Mouse (Mus musculus): ENCODE measurements around the gene Pof1b.

Gene Pof1b

GRCm38 (mm10) chrX:112698508-112698907 is at the start of gene Pof1b:
Gene Pof1b, minus strand, starts transcription at chrX:112698651.
- DNase-seq (ENCODE audit: low spot score in 2 of 2): no peak

- no peak for DNase-seq (ENCODE audit: low spot score in 2 of 2)
Observed at GRCm38 (mm10) chrX:112716587-112716986, 18.1 kb upstream of the Pof1b start.

- no peak for DNase-seq (ENCODE audit: low spot score in 2 of 2)
Observed at GRCm38 (mm10) chrX:112694392-112694791, 4.1 kb downstream of the Pof1b start.

- DNase-seq (ENCODE audit: low spot score in 2 of 2): no peak
Observed at GRCm38 (mm10) chrX:112680605-112681004, 17.8 kb downstream of the Pof1b start.

- DNase-seq (ENCODE audit: low spot score in 2 of 2): no peak
Observed at GRCm38 (mm10) chrX:112675525-112675924, 22.9 kb downstream of the Pof1b start.

GRCm38 (mm10) chrX:112601306-112602120 is 96.9 kb downstream of the Pof1b start:
- no peak for DNase-seq (ENCODE audit: low spot score in 2 of 2)

GRCm38 (mm10) chrX:112600511-112601305 is 97.7 kb downstream of the Pof1b start, which contains the start of gene Zfp711:
Gene Zfp711, plus strand, starts transcription at chrX:112600526.
- no peak for DNase-seq (ENCODE audit: low spot score in 2 of 2)
